Mouse (Mus musculus): ENCODE measurements around the gene Plac8. TPM values are rescaled to one million over a fixed set of nuclear protein-coding genes. Genes with fewer than 3 reads are reported as not detected.

The Plac8 gene
- total and polyA plus RNA-seq, 2 experiments from 2014 or later = 2.8 to 3.9 TPM

DNA sequence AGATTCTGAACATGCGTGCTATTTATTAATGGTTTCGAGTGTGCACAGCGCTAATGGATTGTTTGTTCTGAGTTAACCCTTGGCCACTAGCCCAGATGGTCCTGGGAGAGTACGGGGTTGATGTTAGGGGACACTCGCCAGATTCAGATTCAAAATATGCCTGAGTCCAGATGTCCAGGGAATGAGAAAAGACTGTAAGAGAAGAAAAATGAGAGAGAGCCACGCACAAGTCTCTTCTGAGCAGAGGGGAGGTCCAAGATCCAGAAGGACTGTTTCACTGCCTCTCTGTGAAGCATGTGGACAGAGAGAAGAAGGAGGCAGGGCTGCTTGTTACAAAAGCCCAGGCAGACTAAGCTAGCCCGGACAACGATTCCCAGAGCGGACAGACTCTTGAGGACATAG lies 33.8 kb upstream of the Plac8 start:
- peak overlapping the region; percentile 33 for H3K4me2 ChIP-seq (ENCODE audit: low read depth, low read length)
- 0 out of 2 replicates have a peak overlapping the region, but pooled peaks have one; percentile 11 for H3K27ac ChIP-seq
- no peak for TF ChIP-seq CTCF (IDR thresholded peaks at IDR 0.05; ENCODE audit: low read depth)
- H3K36me3 ChIP-seq (ENCODE audit: insufficient read depth, low read length) = no peaks in the 10 kb centered on the region
- H3K27me3 ChIP-seq (ENCODE audit: insufficient read depth, low read length) = no peaks in the 10 kb centered on the region
- H3K9ac ChIP-seq (replicated peaks; ENCODE audit: low read length) = no peak overlapping the region; the same call in 1 of the 2 replicates
- H3K9me3 ChIP-seq (ENCODE audit: low read length) = no peaks in the 10 kb centered on the region
- no peak overlapping the region for H3K4me3 ChIP-seq (ENCODE audit: low read length)
- 0 out of 2 replicates have a peak, but pooled peaks cover 4% of the 10 kb centered on the region for H3K4me1 ChIP-seq (ENCODE audit: insufficient read depth, low read length)
- 53% methylated on average over 9 of the region's 9 CpGs for WGBS
- ATAC-seq = no peak
- DNase-seq (ENCODE audit: low spot score) = peak; percentile 24

DNA sequence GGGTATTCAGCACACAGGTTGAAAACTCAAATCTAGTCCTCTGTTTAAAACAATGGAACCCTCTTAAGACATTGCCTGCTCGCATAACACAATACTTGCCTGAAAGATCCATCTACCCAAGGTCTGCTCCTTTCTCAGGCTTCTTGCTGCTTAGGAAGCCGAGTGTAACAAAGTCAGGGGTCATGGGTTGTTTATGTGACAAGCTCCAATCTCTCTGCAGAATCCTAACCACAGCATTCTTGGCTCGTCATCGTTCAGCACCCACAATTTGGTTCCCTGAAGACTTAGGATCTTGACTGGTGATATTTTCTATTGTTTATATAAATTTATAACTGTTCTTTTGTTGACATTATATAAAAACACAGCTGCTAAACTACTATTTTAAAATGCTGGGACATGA lies 32.0 kb upstream of the Plac8 start:
- 76% methylated on average over 4 of the region's 4 CpGs for WGBS
- no peak for TF ChIP-seq CTCF (IDR thresholded peaks at IDR 0.05; ENCODE audit: low read depth)
- H3K9me3 ChIP-seq (ENCODE audit: low read length) = no peaks in the 10 kb centered on the region
- no peaks in the 10 kb centered on the region for H3K36me3 ChIP-seq (ENCODE audit: insufficient read depth, low read length)
- H3K4me2 ChIP-seq (ENCODE audit: low read depth, low read length) = no peak overlapping the region
- no peak for ATAC-seq
- no peak overlapping the region for H3K4me3 ChIP-seq (ENCODE audit: low read length)
- H3K27me3 ChIP-seq (ENCODE audit: insufficient read depth, low read length) = no peaks in the 10 kb centered on the region
- H3K4me1 ChIP-seq (ENCODE audit: insufficient read depth, low read length) = 0 out of 2 replicates have a peak, but pooled peaks cover 4% of the 10 kb centered on the region
- H3K27ac ChIP-seq = no peak overlapping the region
- no peak for DNase-seq (ENCODE audit: low spot score)
- no peak overlapping the region for H3K9ac ChIP-seq (replicated peaks; ENCODE audit: low read length)

DNA sequence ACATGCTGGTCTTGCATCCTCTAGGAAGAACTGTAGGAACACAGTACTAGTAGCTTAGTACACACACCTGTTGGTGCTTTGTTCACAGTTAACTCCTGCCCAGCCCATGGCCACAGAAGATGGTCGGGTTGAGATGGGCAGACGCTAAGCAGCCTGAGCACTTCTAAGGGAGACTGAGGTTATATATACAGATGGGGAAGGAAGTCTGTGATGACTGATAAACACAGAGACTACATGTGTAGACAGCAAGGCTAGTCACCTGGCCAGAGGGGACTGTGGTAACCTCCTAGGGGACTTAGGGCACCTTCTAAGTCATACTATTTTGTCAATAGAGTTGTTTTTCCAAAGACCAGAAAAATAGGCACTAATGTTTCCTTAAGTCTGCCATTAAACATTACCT lies 29.8 kb upstream of the Plac8 start:
- no peak for TF ChIP-seq CTCF (IDR thresholded peaks at IDR 0.05; ENCODE audit: low read depth)

DNA sequence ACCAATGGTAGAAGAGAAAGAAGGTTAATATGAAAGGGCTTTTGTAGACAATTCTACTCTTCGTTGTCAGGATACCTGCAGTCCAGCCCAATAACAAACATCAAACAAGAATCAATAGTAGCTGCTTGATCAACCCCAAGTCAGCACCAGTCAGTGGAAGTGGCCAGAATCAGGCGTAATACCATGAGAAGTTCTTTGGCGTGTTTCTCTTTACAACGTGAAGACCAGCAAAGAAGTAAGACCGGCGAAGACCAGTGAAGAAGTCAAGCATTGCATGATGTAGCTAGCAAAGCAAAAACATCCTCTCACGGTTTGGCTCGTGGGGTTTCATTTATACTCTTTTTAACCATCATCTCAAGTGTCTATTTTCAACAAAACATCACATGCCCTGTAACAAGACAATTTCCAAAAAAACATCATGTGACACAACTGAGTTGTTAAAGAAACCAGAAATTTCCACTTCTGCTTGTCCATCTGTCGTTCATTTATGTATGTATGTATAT lies 27.0 kb upstream of the Plac8 start:
- no peak for ATAC-seq
- no peaks in the 10 kb centered on the region for H3K4me1 ChIP-seq (ENCODE audit: insufficient read depth, low read length)

More for the DNA sequence above, 29.8 kb upstream of the Plac8 start:
- Histone ChIP-seq H3K27me3 (ENCODE audit: insufficient read depth, low read length) (no peaks in the 10 kb centered on the region), H3K9me3 (ENCODE audit: low read length) (no peaks in the 10 kb centered on the region), H3K4me3 (ENCODE audit: low read length) (no peak overlapping the region), H3K4me2 (ENCODE audit: low read depth, low read length) (no peak overlapping the region), H3K27ac (no peak overlapping the region), H3K36me3 (ENCODE audit: insufficient read depth, low read length) (no peaks in the 10 kb centered on the region), H3K4me1 (ENCODE audit: insufficient read depth, low read length) (0 out of 2 replicates have a peak, but pooled peaks cover 4% of the 10 kb centered on the region), H3K9ac (replicated peaks; ENCODE audit: low read length) (no peak overlapping the region)
- DNase-seq (ENCODE audit: low spot score) = no peak
- WGBS = 92% methylated on average over 2 of the region's 2 CpGs
- no peak for ATAC-seq

DNA sequence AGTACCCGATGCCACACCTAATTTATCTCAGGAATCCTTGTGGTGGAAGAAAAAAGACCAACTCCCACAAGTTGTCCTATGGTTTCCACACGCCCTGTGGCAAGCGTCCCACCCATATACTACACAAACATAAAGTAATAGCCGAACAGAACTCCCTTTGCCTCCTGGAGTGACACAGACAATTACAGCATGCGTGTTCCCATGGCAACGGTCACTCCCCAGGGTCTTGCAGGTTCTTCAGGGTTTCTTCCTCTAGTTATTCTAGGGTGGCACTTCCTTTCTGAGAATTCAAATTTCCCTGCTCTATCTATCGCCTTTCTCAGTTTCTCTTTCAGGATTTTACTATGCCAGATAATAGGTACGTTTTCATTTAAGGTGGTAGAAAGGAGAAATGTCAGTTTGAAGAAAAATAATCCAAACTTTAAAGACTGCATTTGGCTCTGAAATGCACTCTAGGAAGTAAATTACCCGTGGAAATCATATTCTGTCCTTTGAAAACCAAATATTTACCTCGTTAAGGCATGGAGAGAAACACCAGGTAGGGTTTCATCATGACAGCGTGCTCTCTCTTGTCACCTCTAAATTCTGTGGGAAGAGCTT lies 25.9 kb upstream of the Plac8 start:
- no peak overlapping the region for H3K4me3 ChIP-seq (ENCODE audit: low read length)
- peaks cover 6% of the 10 kb centered on the region; the same call in 1 of the 2 replicates for H3K9me3 ChIP-seq (ENCODE audit: low read length)
- 64% methylated on average over 11 of the region's 11 CpGs for WGBS
- H3K27ac ChIP-seq = no peak overlapping the region
- TF ChIP-seq CTCF (IDR thresholded peaks at IDR 0.05; ENCODE audit: low read depth) = no peak
- no peaks in the 10 kb centered on the region for H3K27me3 ChIP-seq (ENCODE audit: insufficient read depth, low read length)
- ATAC-seq (no peak), DNase-seq (ENCODE audit: low spot score) (no peak)
- H3K9ac ChIP-seq (replicated peaks; ENCODE audit: low read length) = no peak overlapping the region
- no peak overlapping the region for H3K4me2 ChIP-seq (ENCODE audit: low read depth, low read length)
- H3K36me3 ChIP-seq (ENCODE audit: insufficient read depth, low read length) = no peaks in the 10 kb centered on the region
- no peaks in the 10 kb centered on the region for H3K4me1 ChIP-seq (ENCODE audit: insufficient read depth, low read length)

More for the DNA sequence above, 27.0 kb upstream of the Plac8 start:
- Histone ChIP-seq H3K9ac (replicated peaks; ENCODE audit: low read length) (no peak overlapping the region), H3K36me3 (ENCODE audit: insufficient read depth, low read length) (no peaks in the 10 kb centered on the region), H3K27ac (no peak overlapping the region), H3K27me3 (ENCODE audit: insufficient read depth, low read length) (no peaks in the 10 kb centered on the region), H3K4me2 (ENCODE audit: low read depth, low read length) (no peak overlapping the region), H3K4me3 (ENCODE audit: low read length) (no peak overlapping the region), H3K9me3 (ENCODE audit: low read length) (no peaks in the 10 kb centered on the region)
- TF ChIP-seq CTCF (IDR thresholded peaks at IDR 0.05; ENCODE audit: low read depth) = no peak
- DNase-seq (ENCODE audit: low spot score) = no peak
- 93% methylated on average over 9 of the region's 9 CpGs for WGBS

DNA sequence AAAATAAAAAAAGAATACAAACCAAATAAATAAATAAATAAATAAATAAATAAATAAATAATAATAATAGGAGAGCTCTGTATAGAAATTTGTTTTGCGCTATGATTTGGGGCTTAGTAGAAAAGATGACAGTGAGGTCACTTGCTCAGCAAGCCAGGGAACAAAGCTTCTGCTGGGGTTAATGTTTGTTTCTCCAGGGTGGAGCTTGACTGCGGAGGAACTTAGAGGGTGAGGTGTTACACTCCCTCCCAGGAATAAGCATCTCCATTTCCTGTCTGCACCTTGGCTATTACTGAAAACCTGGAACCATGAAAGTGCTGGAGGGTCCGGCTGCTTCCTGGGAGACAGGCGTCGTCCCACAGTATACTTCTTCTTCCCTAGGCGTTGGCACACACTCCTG lies 24.0 kb upstream of the Plac8 start:
- Histone ChIP-seq H3K9ac (replicated peaks; ENCODE audit: low read length) (no peak overlapping the region), H3K4me3 (ENCODE audit: low read length) (no peak overlapping the region), H3K4me2 (ENCODE audit: low read depth, low read length) (no peak overlapping the region), H3K27ac (no peak overlapping the region), H3K36me3 (ENCODE audit: insufficient read depth, low read length) (no peaks in the 10 kb centered on the region), H3K4me1 (ENCODE audit: insufficient read depth, low read length) (no peaks in the 10 kb centered on the region), H3K27me3 (ENCODE audit: insufficient read depth, low read length) (no peaks in the 10 kb centered on the region), H3K9me3 (ENCODE audit: low read length) (peaks cover 10% of the 10 kb centered on the region; the same call in 1 of the 2 replicates)
- ATAC-seq (no peak), DNase-seq (ENCODE audit: low spot score) (no peak)
- TF ChIP-seq CTCF (IDR thresholded peaks at IDR 0.05; ENCODE audit: low read depth) = no peak
- WGBS = 88% methylated on average over 6 of the region's 6 CpGs

Data from hindbrain, postnatal 0 days (tissue).